Mouse (Mus musculus) adipocyte (in vitro differentiated cells): ENCODE measurements at regions not wholly inside any gene's neighbourhood (a gene's known extent, or its start where the extent isn't known, plus 50 kb on each side); places are given as distances from the start of the nearest gene placed in this dataset.

ENCODE experiments used
- DNase-seq: peaks from one replicate; pipeline ENCODE4 v3.0.0-alpha.2; 2016; ENCODE audit warnings: low spot score

DNA sequence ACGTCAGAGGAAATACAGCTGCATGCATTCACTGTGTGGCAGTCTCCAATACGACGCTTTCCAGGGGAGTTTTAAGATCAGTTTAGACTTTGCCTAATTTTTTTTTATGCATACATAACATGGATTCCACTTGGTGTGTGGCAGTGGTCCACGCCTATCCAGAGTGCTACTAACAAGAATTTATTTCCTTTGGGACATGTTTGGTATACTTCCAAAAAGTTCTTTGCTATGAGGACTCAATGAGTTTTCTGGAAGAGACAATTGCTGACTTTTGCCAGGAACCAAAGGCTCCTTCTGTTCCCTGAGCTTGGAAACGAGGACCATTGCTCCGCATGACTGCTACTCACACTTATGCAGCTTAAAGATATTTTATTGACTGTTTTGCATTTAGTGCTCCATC, 59.2 kb downstream of the Marcks start:
- DNase-seq = peak; percentile 53

DNA sequence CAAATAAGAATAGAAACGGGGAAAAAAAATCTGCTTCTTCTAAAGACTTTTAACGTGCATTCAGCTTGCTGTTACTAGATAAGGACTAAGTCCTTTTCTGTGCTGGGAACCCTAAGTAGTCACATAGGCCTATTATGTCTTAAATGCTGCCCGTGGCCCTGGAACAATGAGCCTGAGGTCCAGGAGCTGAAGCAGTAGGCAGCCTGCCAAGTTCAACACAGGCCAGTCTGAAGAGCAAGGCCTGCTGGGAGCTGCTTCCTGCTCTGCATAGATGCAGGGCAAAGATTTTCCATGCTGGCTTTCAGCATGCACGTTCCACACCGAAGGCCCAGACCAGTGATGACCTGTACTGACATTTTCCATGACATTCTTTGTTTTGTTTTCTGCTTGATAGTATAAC, 60.3 kb downstream of the Marcks start:
- DNase-seq = peak; percentile 95

DNA sequence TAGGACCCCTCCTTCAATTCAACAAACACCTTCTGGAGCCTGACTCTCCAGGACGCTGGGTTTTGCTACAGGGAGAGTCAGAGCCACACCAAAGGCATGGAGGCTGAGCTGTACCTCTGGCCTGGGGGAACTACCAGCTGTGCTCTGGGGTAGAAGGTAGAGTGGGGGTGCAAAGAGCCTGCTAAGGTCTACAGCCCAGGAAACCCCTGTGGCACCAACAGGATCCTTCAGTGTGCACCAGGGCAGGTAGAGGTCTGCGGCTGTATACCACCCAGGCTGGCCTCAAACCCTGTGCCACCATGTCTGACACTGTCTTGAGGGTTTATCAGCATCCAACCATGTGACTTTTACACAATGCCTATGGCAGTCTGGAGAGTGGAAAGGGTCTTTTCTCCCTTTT, 61.0 kb downstream of the Marcks start:
- no peak for DNase-seq

DNA sequence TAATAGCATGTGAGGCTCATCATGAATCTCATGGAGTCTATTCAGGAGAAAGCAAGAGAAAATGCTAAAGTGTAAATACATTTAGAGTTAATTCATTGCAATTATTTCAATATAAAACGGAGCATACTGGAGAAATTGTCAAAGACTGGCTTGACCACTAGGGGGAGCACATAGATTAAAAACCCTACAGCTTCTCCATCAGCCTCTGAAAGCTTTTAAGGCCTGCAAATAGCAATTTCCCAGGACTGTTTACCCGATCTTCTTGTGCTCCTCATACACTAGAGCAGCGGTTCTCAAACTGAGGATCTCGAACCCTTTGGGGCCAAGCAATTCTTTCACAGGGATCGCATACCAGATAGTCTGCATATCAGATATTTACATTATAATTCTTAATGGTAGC, 65.9 kb downstream of the Marcks start:
- DNase-seq = peak; percentile 88

DNA sequence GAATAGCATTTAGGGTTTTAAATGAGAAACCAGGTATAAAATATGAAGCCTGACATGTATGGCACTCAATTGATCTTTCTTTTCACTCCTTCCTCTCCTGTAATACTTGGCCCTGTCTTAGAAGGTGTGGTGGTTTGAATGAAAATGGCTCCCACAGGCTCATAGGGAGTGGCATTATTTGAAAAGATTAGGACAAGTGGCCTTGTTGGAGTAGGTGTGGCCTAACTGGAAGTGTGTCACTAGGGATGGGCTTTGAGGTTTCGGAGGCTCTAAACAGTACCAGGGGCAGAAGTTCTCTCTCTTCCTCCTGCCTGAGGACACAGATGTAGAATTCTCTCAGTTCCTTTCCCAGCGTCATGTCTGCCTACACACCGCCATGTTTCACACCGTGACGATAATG, 66.7 kb downstream of the Marcks start:
- DNase-seq = no peak

DNA sequence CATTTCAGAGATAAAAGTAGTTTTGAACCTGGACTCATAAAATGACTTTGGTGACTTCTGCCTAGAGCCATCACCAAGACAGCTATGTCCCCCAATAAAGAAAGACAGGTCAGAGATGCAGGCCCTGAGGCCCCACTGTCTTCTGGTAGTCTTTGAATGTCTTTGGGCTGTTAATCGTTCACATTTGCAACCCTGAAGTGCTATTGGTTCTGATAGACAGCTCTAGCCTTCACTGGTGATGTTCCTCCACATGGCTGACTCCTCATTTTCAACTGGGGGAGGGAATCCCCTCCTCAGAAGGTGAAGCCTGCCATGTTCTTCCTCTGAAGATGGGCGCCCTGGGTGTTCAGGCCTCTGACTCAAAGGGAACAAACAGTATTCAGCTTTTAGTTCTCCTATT, 67.3 kb downstream of the Marcks start:
- DNase-seq = no peak
